Mouse (Mus musculus) left cerebral cortex, postnatal 4 days (tissue): ENCODE data around the gene Srgap3. TPM values are rescaled to one million over a fixed set of nuclear protein-coding genes. Genes with fewer than 3 reads are reported as not detected.
A peak's percentile ranks its signal among the peaks of the same experiment; 100 is the strongest.
"Not testable (repeated sequence)": the region's sequence is repeated elsewhere in the genome, so short reads cannot be mapped to it uniquely, and the experiment has no call there.

Experiments used
- DNase-seq: peaks from one replicate; pipeline ENCODE4 v3.0.0-alpha.2; 2022
- intact Hi-C: fragments of 180-260 bp; cut with DNase I; formaldehyde crosslinking; loops from one replicate; pipeline ENCODE4 v1.15.1; 2025
- total RNA-seq, 2 experiments: library from RNA; stranded (reverse); gene quantifications; 2 replicates each; pipeline ENCODE4 v1.2.3; 2021

The Srgap3 gene
- total RNA-seq, 2 experiments from 2014 or later = 276 to 282 TPM

DNA sequence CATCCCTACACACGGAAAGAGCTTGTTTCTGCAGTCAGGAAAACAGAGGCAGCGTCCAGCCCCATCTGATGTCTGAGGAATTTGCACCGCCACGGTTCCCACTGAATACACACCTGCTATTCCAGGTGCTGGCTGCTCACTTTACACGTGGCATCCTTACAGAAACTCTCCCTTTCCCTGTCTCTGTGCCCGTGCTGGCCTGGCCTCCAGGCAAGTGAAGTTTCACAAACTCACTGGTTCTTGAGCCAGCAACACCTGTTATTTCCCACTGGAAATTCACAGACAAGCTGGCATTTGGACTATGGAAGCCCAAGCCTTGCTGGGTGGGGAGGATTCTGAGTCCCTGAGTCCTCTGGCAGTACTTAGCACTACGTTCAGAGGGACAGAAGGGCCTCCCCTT is 84.6 kb downstream of the Srgap3 start:
- intact Hi-C loops = no loop called here
- no peak for DNase-seq

DNA sequence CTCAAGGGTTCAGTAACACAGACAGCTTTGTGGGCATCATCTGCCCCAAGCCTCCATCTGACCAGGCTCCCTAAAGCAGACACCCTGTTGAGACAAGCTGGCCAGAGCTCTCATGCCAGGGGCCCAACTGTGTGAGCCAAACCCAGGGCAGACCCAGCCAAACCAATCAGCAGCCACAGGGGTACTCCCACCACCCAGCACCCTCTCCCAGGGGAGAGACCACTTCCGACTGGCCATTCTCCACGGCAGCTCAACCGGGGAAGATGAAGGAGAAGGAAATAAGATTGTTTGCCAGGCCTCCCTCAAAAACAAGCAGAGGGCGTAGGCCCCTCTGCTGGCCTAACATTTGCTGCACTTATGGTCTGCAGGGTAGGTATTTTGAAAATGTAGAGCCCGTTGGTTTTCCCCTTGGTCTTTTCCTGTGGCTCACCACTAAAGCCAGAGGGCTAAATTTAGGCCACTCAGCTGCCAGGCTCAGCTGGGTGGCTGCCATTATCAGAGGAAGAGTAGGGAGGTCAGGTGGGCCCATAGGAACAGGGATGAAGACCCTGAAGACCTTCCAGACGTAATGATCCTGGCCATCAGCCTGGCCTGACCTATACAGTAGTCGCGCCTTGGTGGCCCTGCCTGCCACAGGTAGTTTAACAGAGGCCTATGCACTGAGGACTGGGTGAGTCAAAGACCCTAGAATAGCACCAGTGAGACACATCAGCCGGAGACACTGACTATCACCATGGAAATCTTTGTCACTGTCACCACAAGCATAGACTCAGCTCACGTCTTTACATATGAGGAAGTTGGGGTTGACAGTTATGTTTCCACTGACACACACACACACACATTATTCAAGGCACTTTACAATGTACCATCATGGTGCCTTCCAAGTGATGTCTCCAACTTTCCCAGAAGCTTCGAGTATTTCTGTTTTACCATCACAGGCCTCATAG is 85.4 kb downstream of the Srgap3 start:
- DNase-seq = peak; percentile 62

DNA sequence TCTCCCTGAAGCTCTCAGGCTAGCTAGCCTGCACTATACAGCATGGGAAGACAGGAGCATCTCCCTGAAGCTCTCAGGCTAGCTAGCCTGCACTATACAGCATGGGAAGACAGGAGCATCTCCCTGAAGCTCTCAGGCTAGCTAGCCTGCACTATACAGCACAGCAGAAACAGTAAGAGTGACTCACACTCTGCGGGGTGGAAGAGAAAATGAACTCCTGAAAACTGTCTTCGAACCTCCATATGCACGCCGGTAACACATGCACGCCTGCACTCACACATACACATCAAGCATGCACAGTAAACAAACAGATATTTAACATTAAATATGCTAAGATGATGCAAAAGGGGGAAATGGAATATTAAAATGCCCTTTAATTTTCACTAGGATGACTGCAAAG is 86.8 kb downstream of the Srgap3 start:
- intact Hi-C loops = not testable (repeated sequence)

More for the DNA sequence above, 85.4 kb downstream of the Srgap3 start:
- intact Hi-C loops = no loop called here

DNA sequence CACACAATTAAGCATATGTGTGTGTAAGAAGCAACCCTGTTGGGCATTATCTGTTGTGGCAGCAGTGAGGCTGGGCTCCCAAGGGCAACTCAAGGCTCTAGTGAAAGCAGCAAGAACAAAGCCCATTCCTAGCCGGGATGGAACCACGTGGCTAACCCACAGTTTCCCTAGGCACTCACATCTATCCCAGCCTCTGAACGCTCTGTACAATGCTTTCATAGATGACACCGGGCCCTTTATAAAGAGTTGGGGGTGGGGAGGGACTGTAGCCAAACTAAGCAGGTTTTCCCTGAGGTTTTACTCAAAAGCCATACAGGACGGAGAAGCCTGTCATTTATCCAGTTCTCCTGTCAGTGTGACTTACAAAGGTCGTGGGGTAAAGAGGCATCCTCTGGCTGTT is 90.0 kb downstream of the Srgap3 start:
- intact Hi-C loops = no loop called here
- DNase-seq = no peak

More for the DNA sequence above, 86.8 kb downstream of the Srgap3 start:
- DNase-seq = not testable (repeated sequence)

DNA sequence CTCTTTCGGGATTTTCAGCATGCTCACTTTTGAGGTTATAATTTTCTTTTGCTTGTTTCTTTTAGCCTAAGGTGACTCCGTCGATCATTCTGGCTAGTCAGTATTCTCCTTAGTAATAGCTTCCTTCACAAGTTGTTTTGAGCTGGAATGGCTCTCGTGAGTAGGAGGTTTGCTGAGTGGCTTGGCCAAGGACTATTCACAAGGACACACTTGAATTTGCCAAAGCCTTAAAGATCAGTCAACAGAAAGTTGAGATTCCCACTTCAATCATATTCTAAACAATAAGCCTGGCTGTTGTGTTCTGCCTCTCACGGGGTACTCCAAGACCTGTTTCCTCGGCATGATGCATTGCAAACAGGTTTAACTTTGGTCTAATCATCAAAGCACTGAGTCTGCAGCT is 91.9 kb downstream of the Srgap3 start:
- intact Hi-C loops = no loop called here
- no peak for DNase-seq

DNA sequence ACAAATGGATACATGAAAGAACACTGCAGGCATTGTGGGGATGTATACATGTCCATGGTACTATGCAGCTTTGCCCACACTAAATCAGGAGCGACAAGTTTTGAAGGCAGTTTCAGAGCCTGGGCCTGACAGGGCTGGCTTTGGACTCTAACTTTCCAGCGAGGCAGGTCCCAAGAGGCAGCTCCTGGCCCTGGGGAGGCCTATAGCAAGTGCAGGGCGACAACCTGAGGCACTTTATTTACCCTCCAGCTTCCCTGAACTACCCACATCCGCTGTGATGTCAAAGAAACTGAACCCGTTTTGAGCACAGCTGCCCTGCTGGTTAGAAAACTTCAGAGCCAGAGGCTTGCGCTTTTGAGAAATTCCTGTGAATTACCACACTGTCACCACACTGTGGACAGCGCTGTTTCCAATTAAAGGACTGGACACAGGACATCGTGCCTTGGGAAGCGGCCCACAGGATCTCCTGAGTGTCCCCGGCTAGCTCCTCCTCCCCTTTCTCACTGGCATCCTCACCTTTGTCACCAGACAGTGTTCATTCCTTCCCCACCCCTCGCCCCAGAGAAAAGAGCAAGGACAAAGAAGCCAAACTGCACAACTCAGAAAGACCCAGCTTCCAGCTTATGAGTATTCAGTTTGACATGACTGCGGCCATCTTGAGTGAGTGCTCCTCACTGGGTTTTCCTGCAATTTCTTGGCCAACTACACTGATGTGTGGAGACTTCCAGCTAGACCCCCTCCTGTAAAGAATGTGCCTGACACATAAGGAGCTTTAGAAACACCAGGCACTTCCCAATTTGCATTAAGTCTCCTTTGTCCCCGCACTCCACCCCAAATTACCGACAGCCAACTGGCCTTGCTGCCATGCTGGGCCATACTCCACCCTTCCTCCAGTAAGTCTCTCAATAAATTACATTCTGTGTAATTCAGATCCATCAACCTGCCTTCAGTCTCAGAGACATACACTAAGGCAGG is 94.5 kb downstream of the Srgap3 start:
- intact Hi-C loops = no loop called here
- DNase-seq = no peak

DNA sequence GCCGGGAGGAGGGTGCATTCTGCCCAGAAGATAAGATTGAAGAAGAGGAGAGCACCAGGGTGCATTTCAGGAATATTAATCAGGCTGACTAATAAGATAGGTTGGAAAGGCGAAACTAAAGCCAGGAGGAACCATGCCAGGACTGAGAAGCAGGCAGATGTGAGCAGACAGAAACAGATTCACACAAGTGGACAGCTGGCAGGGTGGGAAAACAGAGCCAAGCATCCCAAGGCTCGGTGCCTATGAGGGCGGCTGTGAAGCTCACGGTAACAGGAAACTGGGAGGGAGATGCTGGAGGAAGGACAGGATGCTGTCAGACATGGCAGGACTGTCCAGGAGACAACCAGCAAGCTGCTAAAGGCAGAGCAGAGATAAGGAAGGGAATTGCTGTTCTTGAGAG is 96.3 kb downstream of the Srgap3 start:
- peak; percentile 66 for DNase-seq
- intact Hi-C loops = no loop called here

DNA sequence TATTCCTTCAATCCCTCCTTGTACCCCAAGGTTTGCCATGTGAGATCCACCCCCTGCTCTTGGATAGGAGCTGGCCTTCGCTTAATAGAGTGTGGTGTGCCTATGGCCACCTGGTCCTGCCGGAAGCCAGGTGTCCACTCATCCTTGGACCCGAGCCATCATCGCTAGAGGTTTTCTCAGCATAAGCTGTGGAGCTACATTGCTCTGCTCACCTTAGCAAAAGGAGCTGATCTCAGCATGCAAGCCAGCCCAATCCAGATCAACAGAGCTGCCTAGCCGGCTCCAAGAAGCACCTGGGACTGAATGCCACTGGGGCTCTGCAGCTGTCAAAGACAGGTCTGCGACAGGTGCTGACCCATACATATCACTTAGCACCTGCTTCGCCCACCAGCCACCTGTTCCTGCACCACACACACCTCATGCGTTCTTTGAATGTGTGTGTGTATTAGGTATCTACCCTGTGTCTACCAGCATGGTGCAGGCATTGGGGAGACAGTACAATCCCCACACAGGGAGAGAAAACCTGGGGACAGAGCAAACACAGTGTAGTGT is 98.4 kb downstream of the Srgap3 start:
- DNase-seq = no peak
- intact Hi-C loops = no loop called here

DNA sequence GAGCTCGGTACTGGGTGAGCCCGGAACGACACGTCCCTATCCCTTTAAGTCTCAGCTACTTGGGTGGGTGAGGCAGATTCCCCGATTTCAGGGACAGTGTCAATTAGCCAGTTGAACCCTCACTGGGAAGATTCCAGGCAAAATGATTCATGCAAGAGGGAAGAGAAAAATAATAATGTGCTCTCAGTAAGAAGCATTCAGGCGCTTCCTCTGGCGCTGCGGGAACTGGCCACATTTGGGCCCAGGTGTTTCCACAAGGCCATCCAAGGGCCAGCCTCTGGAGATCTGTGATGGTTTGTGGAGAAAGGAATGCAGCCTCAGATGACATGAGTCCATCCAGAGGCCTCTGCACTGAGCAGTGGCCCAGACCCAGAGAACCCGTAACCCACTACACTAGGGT is 100.2 kb downstream of the Srgap3 start:
- intact Hi-C loops = no loop called here
- no peak for DNase-seq

DNA sequence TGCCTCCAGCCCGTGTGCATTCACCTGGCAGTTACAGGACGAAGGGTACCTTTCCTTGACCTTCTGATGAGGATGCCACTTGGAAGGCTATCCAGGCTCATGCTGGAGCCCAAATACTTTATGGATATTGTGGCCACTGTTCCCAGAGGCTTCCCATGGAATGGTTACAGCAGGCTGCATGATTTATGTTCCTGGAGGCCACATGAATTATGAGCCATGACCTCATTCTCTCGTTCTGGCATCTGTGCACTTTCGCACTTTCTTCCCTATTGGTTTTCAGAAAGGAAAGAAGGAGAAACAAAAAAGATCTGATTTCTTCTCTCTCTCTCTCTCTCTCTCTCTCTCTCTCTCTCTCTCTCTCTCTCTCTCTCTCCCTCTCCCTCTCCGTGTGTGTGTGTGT is 104.6 kb downstream of the Srgap3 start:
- intact Hi-C loops = no loop called here
- no peak for DNase-seq

DNA sequence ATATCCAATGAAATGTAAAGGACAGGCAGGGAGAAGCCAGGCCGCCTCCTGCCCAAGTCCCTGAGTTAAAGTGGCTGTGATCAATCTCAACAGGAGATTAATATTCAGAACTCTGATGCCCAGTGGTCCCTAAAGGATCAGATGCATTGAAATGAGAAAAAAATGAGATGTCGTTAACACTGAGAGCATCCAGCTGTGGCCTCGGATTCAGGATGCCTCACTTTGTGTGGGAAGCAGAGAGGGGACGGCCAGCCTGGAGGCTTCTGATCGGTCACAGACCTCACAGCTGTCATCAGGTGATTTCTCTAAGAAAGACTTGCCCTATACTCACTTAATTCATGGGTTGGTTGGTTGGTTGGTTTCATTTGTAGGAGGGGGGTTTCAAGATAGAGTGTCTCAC is 106.7 kb downstream of the Srgap3 start:
- intact Hi-C loops = no loop called here
- no peak for DNase-seq

DNA sequence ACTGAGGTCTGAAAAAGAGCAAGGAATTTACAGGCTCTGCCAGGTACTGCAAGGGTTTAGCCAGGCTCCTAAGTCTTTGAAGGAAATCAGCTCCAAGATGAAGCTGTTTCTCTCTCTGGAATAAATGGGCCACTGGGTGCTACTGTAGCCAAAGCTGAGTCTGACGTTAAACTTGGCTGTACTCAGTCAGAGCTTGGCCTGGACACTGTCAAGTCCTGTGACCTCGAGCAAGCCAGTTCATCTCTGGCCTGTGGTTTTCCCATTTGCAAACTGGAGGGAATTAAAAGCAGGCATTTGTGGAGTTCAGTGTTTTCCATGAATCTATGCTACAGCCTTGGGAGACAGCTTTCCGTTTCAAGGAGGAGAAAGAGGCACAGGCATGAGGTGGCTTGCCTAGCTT is 107.7 kb downstream of the Srgap3 start:
- DNase-seq = no peak
- intact Hi-C loops = no loop called here

DNA sequence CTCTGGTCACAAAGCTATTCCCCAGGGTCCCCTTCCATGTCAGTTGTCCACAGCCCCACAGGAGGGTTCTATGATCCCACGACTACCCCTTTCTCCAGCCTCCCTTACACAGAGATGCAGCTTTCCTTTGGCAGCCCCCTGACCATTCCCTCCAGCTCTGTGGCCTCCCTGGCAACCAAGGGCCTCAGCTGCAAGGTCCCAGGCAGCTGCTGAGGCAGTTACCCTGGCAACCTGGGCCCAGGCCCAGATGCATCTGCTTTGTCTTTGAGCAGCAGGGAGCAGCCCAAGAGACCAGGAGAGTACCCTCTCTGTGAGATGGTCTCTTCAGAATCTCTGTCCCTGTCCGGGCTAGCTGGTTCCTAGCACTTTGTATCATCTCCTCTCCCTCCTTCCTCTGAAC is 108.2 kb downstream of the Srgap3 start:
- intact Hi-C loops = no loop called here
- peak; percentile 91 for DNase-seq

DNA sequence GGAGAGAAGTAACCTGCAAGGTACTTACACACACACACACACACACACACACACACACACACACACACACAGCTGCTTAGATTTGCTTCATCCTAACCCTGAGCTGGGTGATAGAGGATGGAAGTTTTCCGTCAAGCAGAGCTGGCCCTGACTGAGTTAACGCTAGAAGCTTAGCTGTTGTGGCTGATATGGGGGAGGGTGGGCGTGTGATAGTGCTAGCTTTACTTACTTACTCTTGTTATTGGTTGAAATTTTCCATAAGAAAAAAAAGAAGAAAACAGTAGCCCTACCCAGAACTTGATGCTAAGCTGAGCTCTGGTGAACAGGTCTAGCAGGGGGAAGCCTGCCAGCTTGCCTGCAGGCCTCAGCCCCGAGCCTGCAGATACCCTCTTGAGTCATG is 110.4 kb downstream of the Srgap3 start:
- intact Hi-C loops = no loop called here
- DNase-seq = no peak

DNA sequence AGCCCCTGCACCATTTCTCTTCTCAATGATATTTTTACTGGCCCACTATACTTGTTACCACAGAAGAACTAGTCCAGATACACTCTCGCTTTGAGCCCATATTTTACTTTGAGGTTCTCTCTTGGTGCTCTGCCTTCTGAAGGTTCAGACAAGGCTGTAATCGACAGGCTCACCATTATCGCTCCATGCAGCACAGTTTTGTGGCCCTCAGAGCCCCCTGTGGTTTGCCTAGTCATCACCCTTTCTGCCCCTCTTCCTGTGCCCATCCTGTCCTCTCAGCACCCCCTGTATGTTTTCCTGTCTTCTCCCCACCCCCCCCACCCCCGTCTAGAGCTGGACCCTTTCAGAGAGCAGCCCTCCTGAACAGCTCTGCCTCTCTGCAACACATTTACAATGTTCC is 111.7 kb downstream of the Srgap3 start:
- no peak for DNase-seq
- intact Hi-C loops = no loop called here

DNA sequence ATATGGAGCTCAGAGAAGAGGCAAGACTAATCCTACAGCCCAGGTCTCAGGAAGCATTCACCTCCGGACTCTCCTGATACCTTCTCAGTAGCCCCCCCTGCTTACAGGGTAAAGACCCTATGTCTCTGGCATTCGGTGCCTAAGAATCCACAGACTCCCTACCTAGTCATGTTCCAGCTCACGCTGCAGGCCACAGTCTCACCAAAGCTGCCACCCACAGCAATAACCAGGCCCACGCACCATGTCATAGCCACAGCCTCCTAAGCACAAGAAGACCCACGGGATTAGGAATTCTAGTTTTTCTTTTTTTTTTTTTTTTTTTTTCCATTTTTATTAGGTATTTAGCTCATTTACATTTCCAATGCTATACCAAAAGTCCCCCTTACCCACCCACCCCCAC is 112.6 kb downstream of the Srgap3 start:
- intact Hi-C loops = no loop called here
- no peak for DNase-seq

DNA sequence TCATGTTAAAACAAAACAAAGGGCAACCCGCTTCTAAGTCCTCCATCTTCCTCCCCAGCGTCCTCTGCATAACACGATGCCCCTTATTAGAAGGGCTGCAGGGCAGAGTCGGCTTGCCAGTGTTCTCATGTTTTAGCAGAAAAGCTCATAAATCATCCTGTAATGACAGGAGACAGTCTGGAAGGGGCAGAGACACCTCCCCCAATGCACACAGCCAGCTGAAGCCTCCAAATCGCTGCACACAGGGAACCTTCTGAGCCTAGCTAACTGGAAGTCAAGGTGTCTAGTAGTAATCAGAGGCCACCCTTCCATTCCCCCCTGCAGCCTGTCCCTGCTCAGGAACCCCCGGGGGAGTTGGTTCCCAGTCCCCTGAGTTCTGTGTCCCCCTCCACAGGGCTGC is 113.3 kb downstream of the Srgap3 start:
- intact Hi-C loops = no loop called here
- DNase-seq = no peak

DNA sequence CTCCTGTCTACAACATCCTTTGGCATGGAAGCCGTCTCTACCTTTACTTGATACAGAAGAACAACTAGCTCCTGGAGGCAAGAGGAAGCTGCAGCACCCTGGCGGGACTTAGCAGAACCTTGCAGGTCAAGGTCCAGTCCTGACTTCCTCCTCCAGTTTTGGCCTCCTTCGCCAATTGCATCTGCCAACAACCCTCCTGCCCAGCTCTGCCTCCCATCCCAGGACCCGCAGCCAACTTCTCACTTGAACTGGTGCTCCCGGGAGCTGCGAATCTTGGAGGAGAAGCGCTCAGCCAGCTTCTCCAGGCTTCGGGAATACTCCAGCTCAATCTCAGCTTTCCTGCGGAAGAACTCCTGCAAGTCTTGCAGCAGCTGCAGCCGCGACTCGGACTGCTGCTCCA is 117.9 kb downstream of the Srgap3 start:
- intact Hi-C loops = no loop called here
- DNase-seq = no peak

DNA sequence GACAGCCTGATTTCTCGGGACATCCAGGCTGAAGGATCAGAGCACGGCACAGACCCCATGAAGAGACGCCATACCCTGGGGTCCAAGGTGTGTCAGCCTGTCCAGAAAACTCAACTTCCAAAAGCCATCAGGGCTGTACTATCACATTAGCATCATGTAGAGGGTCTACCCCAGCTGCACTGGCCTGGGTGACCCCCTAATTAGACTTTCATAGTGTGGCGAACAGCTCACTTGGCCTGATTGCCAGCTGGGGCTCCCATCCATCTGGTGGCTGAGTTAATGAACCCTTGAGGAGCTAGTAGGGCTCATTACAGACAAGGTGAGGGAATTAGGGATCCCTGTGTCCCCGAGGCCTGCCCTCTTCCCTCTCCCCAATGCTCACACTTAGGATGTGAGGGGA is 118.6 kb downstream of the Srgap3 start:
- peak; percentile 46 for DNase-seq
- intact Hi-C loops = no loop called here

DNA sequence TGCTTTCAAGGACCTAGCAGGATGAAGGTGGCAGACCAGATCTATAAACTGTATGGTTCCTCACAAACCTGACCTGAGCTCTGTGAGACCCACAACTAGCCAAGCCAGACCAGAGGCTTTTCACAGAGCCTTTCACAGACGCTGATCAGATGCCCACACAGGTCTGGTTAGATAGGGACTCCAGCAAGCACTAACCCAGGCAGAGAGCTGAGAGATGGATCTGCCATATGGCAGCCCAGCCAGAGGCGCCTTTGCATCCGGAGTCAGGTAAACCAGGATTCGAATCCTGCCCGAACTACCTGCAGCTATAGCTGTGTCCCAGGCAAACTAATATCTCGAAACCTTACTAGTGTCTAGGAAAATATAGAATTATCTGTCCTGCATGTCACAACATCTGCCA is 121.4 kb downstream of the Srgap3 start:
- DNase-seq = no peak
- intact Hi-C loops = no loop called here

DNA sequence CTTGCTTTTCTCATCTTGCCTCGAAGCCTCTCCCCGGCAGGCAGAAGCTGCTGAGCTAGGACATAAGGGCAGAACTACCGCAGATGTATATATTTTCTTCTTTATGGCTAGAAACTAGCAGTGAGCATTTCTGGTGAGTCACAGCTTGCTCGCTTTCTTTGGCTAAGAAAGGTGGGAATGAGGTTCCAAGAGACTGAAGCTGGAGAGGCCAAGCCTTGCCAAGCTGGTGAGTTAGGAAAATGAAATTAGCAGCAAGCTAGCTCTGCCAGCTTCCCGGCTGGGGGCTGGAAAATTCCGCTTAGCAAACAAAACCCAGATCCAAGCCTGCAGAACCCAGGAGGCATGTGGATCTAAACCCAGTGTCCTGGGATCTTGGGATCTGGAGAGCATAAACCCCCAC is 124.0 kb downstream of the Srgap3 start:
- intact Hi-C loops = no loop called here
- peak; percentile 64 for DNase-seq
